Mouse (Mus musculus) kidney, embryonic 16.5 days (tissue): ENCODE results near the gene Nme9. TPM values are rescaled to one million over a fixed set of nuclear protein-coding genes. Genes with fewer than 3 reads are reported as not detected.
A peak's percentile ranks its signal among the peaks of the same experiment; 100 is the strongest.

Source experiments
- ATAC-seq: fragments of 200-750 bp; cut with Nextera tagmentation; 2 replicates; pipeline ENCODE4 v1.8.0; 2017; ENCODE audit warnings: moderate TSS enrichment; ENCODE audit not compliant: low FRiP score, low TSS enrichment
- H3K27ac ChIP-seq: fragments of 300-500 bp; sonication (generic); 2 replicates; pipeline ENCODE4 v1.5.1; 2014; ENCODE audit warnings: low read length
- H3K27me3 ChIP-seq: fragments of 300-500 bp; sonication (generic); 2 replicates; pipeline ENCODE4 v1.6.1; 2014; ENCODE audit warnings: low read length, control low read depth, mixed read lengths; ENCODE audit not compliant: insufficient read depth
- H3K36me3 ChIP-seq: fragments of 300-500 bp; sonication (generic); 2 replicates; pipeline ENCODE4 v1.6.1; 2014; ENCODE audit warnings: low read length, control low read depth, mixed read lengths; ENCODE audit not compliant: insufficient read depth
- H3K4me1 ChIP-seq: fragments of 300-500 bp; sonication (generic); 2 replicates; pipeline ENCODE4 v1.6.1; 2014; ENCODE audit warnings: low read length, control low read depth, mixed read lengths; ENCODE audit not compliant: insufficient read depth
- H3K4me2 ChIP-seq: fragments of 300-500 bp; sonication (generic); replicated peaks from 2 replicates; pipeline ENCODE4 v1.6.1; 2014; ENCODE audit warnings: low read depth, low read length
- H3K4me3 ChIP-seq: fragments of 300-500 bp; sonication (generic); 2 replicates; pipeline ENCODE4 v1.5.1; 2014; ENCODE audit warnings: mild to moderate bottlenecking, low read length
- H3K9ac ChIP-seq: fragments of 300-500 bp; sonication (generic); replicated peaks from 2 replicates; pipeline ENCODE4 v1.6.1; 2014; ENCODE audit warnings: low read length
- H3K9me3 ChIP-seq: fragments of 300-500 bp; sonication (generic); 2 replicates; pipeline ENCODE4 v1.6.1; 2016; ENCODE audit warnings: low read length, control low read depth
- WGBS: fragments of 180-500 bp; shearing (Covaris S2); extraction: QIAGEN DNeasy Blood & Tissue Kit; methylation state at CpG from one replicate; pipeline ENCODE4 v1.1.7; 2014; 5-methylcytosine and 5-hydroxymethylcytosine counted together
- polyA plus RNA-seq: library from polyadenylated mRNA; unstranded; fragments of >200 nt; fragmentation: Nextera tagmentation; extraction: Ambion mirVana; gene quantifications from 2 replicates; pipeline ENCODE4 v1.2.1, GENCODE M21; 2015

The Nme9 gene
- polyA plus RNA-seq, 1 experiment from 2014 or later: not detected

DNA sequence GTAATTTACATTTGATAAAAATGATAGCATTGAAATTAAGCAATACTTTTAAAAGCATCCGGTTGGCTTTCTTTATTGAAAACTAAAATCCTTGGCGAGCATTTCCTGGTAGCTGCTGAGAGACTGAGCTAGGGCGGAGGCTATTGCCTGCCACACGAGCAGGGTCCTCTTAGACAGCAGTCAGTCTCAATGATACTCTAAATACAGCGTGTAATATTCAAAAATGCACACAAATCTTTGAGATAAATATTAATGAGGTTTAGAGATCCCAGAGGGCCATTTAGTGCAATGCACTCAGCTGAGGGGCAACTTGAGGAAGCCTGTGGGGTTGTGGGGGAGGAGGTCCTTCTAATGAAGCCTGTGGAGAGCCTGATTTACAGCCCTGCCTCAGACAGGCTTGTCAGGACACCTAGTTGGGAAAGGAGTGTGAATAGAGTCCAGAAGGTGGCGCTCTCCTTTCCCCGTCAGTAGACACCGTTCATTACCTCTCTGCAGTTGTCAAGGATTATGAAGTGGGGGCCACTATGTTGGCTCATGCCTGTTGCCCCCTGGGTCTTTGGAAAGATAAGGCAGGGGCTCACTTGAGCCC, 6.6 kb upstream of the Nme9 start:
- ATAC-seq: peak; percentile 50; the same call in 1 of the 2 replicates
- Histone ChIP-seq H3K4me3 (no peak overlapping the region), H3K4me1 (0 out of 2 replicates have a peak, but pooled peaks cover 6% of the 10 kb centered on the region), H3K36me3 (no peaks in the 10 kb centered on the region), H3K27ac (no peak overlapping the region), H3K27me3 (no peaks in the 10 kb centered on the region; the same call in 1 of the 2 replicates), H3K9me3 (no peaks in the 10 kb centered on the region), H3K4me2 (no peak overlapping the region), H3K9ac (no peak overlapping the region)
- WGBS: 29% methylated on average over 8 of the region's 8 CpGs

- Histone ChIP-seq H3K4me2 (no peak overlapping the region), H3K4me3 (no peak overlapping the region), H3K27me3 (no peaks in the 10 kb centered on the region; the same call in 1 of the 2 replicates), H3K9ac (no peak overlapping the region), H3K4me1 (0 out of 2 replicates have a peak, but pooled peaks cover 6% of the 10 kb centered on the region), H3K9me3 (no peaks in the 10 kb centered on the region), H3K36me3 (no peaks in the 10 kb centered on the region), H3K27ac (no peak overlapping the region)
- ATAC-seq: no peak
Measured at GRCm38 (mm10) chr9:99446259-99446658, 5.0 kb upstream of the Nme9 start.

DNA sequence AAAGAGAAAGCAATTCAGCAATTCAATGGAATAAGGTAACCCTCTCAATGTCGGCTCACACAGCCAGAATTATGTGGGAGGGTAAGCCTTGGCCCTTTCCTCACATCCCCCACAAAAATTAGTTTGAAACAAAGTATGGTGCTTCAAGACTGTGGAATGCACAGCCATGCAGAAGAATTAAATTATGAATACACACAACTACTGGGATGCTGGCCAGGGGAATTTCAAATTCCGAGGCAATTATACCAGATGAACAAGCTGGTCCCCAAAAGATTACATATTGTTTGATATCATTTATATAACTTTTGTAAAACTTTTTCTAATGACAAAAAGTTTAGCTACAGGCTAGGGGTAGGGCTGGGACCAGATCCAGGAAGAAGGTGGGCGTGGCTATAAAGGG, 4.0 kb upstream of the Nme9 start:
- no peak overlapping the region for H3K27ac ChIP-seq
- H3K4me2 ChIP-seq: no peak overlapping the region
- H3K4me3 ChIP-seq: no peak overlapping the region
- H3K4me1 ChIP-seq: 0 out of 2 replicates have a peak, but pooled peaks cover 6% of the 10 kb centered on the region
- H3K9ac ChIP-seq: no peak overlapping the region
- no peaks in the 10 kb centered on the region; the same call in 1 of the 2 replicates for H3K27me3 ChIP-seq
- ATAC-seq: no peak
- H3K36me3 ChIP-seq: no peaks in the 10 kb centered on the region
- 66% methylated on average over 3 of the region's 3 CpGs for WGBS
- H3K9me3 ChIP-seq: no peaks in the 10 kb centered on the region

DNA sequence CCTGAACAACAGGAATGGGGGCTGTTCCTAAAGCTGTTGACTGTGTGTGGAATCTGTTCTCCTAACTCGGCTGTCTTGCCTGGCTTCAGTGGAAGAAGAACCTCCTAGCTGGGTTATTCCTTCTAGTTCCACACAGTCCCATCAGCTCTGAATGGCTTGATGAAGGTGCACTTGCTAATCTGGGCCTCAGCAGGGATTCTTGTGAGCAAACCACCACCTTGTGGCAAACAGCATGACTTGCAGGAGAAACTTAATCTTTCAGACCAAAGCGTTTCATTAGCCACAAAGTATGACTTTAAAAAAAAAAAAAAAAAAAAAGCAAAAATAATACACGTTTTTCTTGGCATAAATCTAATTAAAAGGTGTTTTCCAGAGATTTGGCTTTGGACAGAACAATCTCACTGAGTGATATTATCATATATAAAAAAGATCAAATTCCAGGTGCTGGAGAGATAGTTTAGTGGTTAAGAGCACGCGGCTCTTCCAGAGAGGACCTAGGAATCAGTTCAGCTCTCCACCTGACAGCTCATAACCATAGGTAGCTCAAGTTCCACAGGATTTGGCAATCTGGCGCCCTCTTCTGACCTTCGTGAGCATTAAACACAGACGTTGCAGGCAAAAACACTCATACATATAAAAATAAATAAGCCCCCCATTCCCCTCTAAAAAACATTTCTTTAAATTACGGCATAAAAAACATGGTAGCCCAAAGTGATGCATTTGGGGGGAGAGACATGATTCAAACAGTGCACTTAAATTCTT, 1.2 kb upstream of the Nme9 start:
- H3K4me1 ChIP-seq: no peaks in the 10 kb centered on the region
- no peak overlapping the region for H3K27ac ChIP-seq
- WGBS: 43% methylated on average over 9 of the region's 9 CpGs
- no peak overlapping the region for H3K9ac ChIP-seq
- no peaks in the 10 kb centered on the region; the same call in 1 of the 2 replicates for H3K27me3 ChIP-seq
- H3K36me3 ChIP-seq: no peaks in the 10 kb centered on the region
- H3K9me3 ChIP-seq: no peaks in the 10 kb centered on the region
- no peak overlapping the region for H3K4me3 ChIP-seq
- no peak overlapping the region for H3K4me2 ChIP-seq
- ATAC-seq: peak; percentile 29; the same call in 1 of the 2 replicates

DNA sequence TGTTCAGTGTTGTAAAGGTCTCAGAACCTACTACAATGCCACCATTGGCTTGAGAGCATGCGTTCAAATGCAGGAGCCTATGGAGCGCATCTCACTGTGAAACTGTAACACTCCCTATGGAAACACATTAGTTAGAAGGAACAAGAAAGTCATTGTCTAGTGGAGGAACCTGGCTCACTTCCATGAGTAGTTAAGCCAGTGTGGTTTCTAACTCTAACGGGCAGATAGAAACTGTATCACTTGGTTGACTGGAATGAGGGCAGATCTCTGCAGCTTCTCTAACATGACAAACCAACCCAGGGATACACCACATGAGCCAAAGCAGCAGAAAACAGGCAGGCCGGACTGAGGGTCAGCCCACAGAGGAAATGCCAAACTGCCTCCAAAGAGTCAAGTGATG, 2.9 kb downstream of the Nme9 start:
- Histone ChIP-seq H3K4me2 (no peak overlapping the region), H3K27ac (no peak overlapping the region), H3K4me3 (no peak overlapping the region), H3K9ac (no peak overlapping the region), H3K27me3 (no peaks in the 10 kb centered on the region; the same call in 1 of the 2 replicates), H3K4me1 (no peaks in the 10 kb centered on the region), H3K36me3 (no peaks in the 10 kb centered on the region), H3K9me3 (no peaks in the 10 kb centered on the region)
- ATAC-seq: no peak
- WGBS: 82% methylated on average over 4 of the region's 4 CpGs

DNA sequence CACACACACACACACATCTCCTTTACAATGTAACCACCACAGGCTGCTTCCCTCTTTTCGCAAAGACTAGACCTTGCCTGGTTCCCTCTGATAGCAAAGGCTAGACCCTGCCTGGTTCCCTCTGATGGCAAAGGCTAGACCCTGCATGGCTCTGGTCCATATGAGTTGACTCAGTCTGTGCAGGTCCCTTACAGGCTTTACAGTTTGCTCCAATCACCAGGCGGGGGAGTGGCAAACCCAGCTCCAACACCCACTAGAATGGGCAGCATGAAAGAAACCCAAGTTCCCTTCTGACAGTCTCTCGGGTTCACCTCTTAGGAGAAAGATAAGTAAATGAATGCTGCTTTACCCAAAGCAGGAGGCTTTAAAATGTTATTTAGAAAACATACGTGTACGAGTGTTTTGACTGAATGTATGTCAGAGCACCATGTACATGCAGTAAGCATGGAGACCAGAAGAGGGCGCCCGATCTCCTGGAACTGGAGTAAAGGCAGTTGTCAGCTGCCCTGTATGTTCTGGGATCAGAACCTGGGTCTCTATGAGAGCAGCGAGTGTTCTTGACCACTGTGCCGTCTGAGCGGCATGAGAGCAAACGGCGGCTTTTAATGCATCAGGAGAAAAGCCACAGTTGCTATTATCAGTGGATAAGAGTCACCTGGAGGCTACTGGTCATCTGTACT, 7.4 kb downstream of the Nme9 start:
- Histone ChIP-seq H3K27me3 (no peaks in the 10 kb centered on the region; the same call in 1 of the 2 replicates), H3K4me1 (no peaks in the 10 kb centered on the region), H3K4me2 (no peak overlapping the region), H3K9me3 (no peaks in the 10 kb centered on the region), H3K27ac (no peak overlapping the region), H3K4me3 (no peak overlapping the region), H3K36me3 (no peaks in the 10 kb centered on the region), H3K9ac (no peak overlapping the region)
- 42% methylated on average over 12 of the region's 12 CpGs for WGBS
- ATAC-seq: no peak

DNA sequence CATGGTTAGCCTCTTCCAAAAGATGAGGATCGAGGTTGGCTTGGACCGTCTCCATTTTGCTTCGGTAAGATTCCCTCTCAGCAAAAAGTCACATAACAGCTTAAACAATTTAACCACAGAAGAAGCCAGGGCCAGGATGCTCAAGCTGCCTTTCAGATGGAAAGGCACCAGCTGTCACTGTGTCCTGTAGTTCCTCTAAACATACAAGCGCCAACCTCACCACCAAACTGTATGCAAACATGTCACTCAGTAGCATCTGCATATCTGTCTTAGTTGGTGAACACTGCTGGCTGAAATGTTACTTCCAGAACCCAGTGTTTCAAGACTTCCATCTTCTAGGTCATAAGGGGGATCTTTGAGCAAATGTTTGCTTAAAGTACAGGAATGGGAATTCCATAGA, 8.5 kb downstream of the Nme9 start:
- H3K9me3 ChIP-seq: no peaks in the 10 kb centered on the region
- H3K4me1 ChIP-seq: no peaks in the 10 kb centered on the region
- 90% methylated on average over 4 of the region's 4 CpGs for WGBS
- H3K27ac ChIP-seq: no peak overlapping the region
- no peaks in the 10 kb centered on the region; the same call in 1 of the 2 replicates for H3K27me3 ChIP-seq
- no peak for ATAC-seq
- no peak overlapping the region for H3K9ac ChIP-seq
- no peak overlapping the region for H3K4me3 ChIP-seq
- no peak overlapping the region for H3K4me2 ChIP-seq
- no peaks in the 10 kb centered on the region for H3K36me3 ChIP-seq

DNA sequence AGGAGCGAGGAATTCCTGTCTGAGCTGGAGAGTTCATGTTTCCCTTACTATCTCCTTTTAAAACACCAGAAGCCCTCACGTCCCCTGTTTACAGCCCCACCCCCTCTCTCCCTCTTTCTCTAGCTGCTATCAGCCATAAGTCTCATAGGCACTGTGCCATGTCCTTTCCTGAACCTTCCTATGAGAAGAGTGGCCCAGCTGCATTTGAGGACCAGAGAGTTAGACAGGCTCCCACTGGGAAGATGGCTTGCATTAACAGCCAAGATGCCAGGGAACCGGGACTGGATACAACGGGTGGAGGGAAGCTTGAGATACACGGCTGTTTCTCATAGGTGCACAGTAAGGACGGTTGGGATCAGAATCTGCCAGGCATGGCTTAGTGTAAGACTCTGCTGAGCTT, 13.6 kb downstream of the Nme9 start:
- no peak for ATAC-seq
- Histone ChIP-seq H3K4me2 (no peak overlapping the region), H3K27me3 (no peaks in the 10 kb centered on the region), H3K9ac (no peak overlapping the region), H3K9me3 (no peaks in the 10 kb centered on the region), H3K4me3 (no peak overlapping the region), H3K27ac (no peak overlapping the region), H3K36me3 (no peaks in the 10 kb centered on the region), H3K4me1 (no peaks in the 10 kb centered on the region)
- WGBS: 85% methylated on average over 6 of the region's 6 CpGs

DNA sequence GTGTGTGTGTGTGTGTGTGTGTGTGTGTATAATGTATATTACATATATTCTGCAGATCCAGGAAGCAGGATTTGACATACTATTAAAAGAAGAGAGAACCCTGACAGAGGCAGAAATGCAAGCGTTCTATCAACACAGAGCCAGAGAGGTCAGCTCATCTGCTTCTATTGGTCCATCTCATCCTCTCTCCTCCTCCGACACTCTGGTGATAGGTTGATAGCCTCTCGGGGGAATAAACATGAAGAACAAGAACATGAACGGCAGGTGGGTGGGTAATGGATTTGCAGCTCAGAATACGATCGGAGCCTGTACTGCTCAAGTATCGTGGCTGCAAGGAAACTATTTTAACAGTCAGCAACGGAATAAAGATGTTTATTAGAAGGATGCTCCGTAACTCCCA, 17.3 kb downstream of the Nme9 start:
- H3K4me1 ChIP-seq: no peaks in the 10 kb centered on the region
- H3K4me2 ChIP-seq: no peak overlapping the region
- WGBS: 72% methylated on average over 9 of the region's 9 CpGs
- no peaks in the 10 kb centered on the region for H3K36me3 ChIP-seq
- no peak for ATAC-seq
- no peaks in the 10 kb centered on the region for H3K27me3 ChIP-seq
- H3K4me3 ChIP-seq: no peak overlapping the region
- H3K27ac ChIP-seq: no peak overlapping the region
- H3K9ac ChIP-seq: no peak overlapping the region
- no peaks in the 10 kb centered on the region for H3K9me3 ChIP-seq
